Mouse (Mus musculus): ENCODE data around the gene Rbm20. TPM values are rescaled to one million over a fixed set of nuclear protein-coding genes. Genes with fewer than 3 reads are reported as not detected.
"Not testable (repeated sequence)": the region's sequence is repeated elsewhere in the genome, so short reads cannot be mapped to it uniquely, and the experiment has no call there.

Gene Rbm20
- polyA plus RNA-seq, 1 experiment from 2014 or later, result 1.1 TPM

DNA sequence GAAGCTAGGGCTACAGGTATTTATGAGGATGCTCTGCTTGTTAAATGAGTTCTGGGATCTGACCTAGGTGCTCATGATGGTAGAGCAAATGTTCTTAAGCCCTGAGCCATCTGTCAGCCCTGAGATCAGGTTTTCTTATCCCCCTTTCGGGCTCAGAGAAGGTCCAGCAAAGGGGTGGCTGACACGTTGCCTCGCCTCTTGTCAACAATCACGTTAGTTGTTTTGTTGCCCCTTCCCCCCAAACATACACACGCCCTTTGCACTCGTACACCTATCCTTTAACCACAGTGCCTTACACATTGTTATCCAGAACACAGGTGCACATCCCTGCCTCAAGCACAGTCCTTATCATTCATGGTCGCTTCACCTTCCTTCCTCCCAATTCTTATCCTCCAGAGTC lies 26.2 kb upstream of the Rbm20 start:
- no peaks in the 10 kb centered on the region for H3K27me3 ChIP-seq (replicated peaks; ENCODE audit: control insufficient read depth, insufficient read depth, low read length)
- H3K4me2 ChIP-seq (ENCODE audit: low read depth, low read length), result no peak overlapping the region
- no peaks in the 10 kb centered on the region for H3K9me3 ChIP-seq (ENCODE audit: control insufficient read depth, low read length)
- no peak overlapping the region for H3K27ac ChIP-seq (ENCODE audit: low read length)
- H3K4me1 ChIP-seq (ENCODE audit: control insufficient read depth, insufficient read depth, low read length), result 0 out of 2 replicates have a peak, but pooled peaks cover 6% of the 10 kb centered on the region
- ATAC-seq, result no peak
- 80% methylated on average over 7 of the region's 7 CpGs for WGBS
- peaks cover 4% of the 10 kb centered on the region; the same call in 1 of the 2 replicates for H3K36me3 ChIP-seq (ENCODE audit: control insufficient read depth, insufficient read depth, low read length)
- H3K4me3 ChIP-seq (ENCODE audit: low read length), result no peak overlapping the region
- H3K9ac ChIP-seq (ENCODE audit: low read depth, low read length), result no peak overlapping the region

- no peak overlapping the region for H3K4me2 ChIP-seq (ENCODE audit: low read depth, low read length)
- H3K4me1 ChIP-seq (ENCODE audit: control insufficient read depth, insufficient read depth, low read length), result 0 out of 2 replicates have a peak, but pooled peaks cover 6% of the 10 kb centered on the region
- no peaks in the 10 kb centered on the region for H3K9me3 ChIP-seq (ENCODE audit: control insufficient read depth, low read length)
- H3K36me3 ChIP-seq (ENCODE audit: control insufficient read depth, insufficient read depth, low read length), result no peaks in the 10 kb centered on the region
- H3K9ac ChIP-seq (ENCODE audit: low read depth, low read length), result no peak overlapping the region
- no peaks in the 10 kb centered on the region for H3K27me3 ChIP-seq (replicated peaks; ENCODE audit: control insufficient read depth, insufficient read depth, low read length)
- H3K4me3 ChIP-seq (ENCODE audit: low read length), result no peak overlapping the region
- WGBS, result 68% methylated on average over 9 of the region's 9 CpGs
- no peak overlapping the region for H3K27ac ChIP-seq (ENCODE audit: low read length)
- ATAC-seq, result no peak
These were observed 24.8 kb upstream of the Rbm20 start for GRCm38 (mm10) chr19:53652267-53652666.

DNA sequence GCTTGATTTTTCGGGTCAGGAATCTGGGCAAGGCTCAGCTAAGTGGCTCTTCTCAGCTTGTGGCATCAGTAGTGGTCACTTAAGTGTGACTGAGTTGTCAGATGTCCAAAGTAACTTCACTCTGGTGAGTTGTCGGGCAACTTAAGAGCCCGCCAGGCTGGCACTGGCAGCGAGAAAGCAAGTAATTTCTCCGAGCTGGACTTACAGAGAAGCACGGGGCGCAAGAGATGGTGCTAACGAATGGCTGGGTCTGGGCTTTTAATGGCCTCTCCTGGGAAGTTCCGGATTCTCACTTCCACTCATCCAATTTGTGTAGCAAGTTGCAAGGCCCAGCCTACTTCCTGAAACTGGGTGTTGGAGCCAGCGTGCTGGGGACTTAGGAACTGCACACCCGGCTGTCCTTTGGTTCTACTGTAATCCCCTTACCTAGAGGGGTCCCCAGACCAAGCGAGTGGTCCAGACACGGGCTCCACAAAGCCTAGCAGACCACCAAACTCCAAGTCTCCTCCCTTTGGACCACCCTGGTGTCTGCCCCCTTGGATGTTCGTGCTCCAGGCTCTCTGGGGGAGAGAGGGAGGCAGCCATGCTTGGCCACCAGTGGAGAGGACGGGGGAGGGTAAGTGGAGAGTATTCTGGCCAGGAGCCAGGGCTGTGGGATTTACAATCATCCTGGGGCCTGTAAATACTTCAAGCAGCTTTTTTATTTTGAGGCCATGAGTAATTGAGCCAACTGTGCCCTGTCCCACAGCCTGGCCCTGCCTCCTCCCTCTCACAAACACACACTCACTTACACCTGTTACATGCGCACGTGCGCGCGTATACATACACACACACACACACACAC lies 23.3 kb upstream of the Rbm20 start:
- Histone ChIP-seq H3K36me3 (ENCODE audit: control insufficient read depth, insufficient read depth, low read length) (no peaks in the 10 kb centered on the region), H3K9ac (ENCODE audit: low read depth, low read length) (no peak overlapping the region), H3K4me2 (ENCODE audit: low read depth, low read length) (no peak overlapping the region), H3K27me3 (replicated peaks; ENCODE audit: control insufficient read depth, insufficient read depth, low read length) (0 out of 2 replicates have a peak, but pooled peaks cover 2% of the 10 kb centered on the region), H3K9me3 (ENCODE audit: control insufficient read depth, low read length) (no peaks in the 10 kb centered on the region), H3K4me1 (ENCODE audit: control insufficient read depth, insufficient read depth, low read length) (0 out of 2 replicates have a peak, but pooled peaks cover 6% of the 10 kb centered on the region), H3K4me3 (ENCODE audit: low read length) (no peak overlapping the region), H3K27ac (ENCODE audit: low read length) (no peak overlapping the region)
- 65% methylated on average over 20 of the region's 20 CpGs for WGBS
- ATAC-seq, result peak; percentile 43

DNA sequence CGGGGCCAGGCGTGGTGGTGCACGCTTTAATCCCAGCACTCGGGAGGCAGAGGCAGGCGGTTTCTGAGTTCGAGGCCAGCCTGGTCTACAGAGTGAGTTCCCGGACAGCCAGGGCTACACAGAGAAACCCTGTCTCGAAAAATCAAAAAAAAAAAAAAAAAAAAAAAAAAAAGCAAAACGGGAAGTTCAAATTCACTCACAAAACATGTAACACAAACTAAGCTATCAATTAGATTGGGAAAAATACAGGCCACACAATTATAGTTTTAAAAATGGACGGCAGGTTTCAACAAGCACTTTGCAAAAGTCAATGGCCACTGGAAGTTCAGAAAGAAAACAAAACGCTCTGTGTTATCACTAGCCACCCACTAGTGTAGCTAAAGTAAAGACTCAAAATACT lies 20.7 kb upstream of the Rbm20 start:
- not testable (repeated sequence) for H3K4me2 ChIP-seq (ENCODE audit: low read depth, low read length); H3K4me1 ChIP-seq (ENCODE audit: control insufficient read depth, insufficient read depth, low read length); H3K9me3 ChIP-seq (ENCODE audit: control insufficient read depth, low read length); H3K27ac ChIP-seq (ENCODE audit: low read length); H3K9ac ChIP-seq (ENCODE audit: low read depth, low read length); H3K27me3 ChIP-seq (replicated peaks; ENCODE audit: control insufficient read depth, insufficient read depth, low read length); H3K36me3 ChIP-seq (ENCODE audit: control insufficient read depth, insufficient read depth, low read length); ATAC-seq; H3K4me3 ChIP-seq (ENCODE audit: low read length)
- WGBS, result 93% methylated on average over 11 of the region's 11 CpGs

- no peaks in the 10 kb centered on the region for H3K36me3 ChIP-seq (ENCODE audit: control insufficient read depth, insufficient read depth, low read length)
- no peak overlapping the region for H3K4me3 ChIP-seq (ENCODE audit: low read length)
- H3K27ac ChIP-seq (ENCODE audit: low read length), result no peak overlapping the region
- H3K9me3 ChIP-seq (ENCODE audit: control insufficient read depth, low read length), result no peaks in the 10 kb centered on the region
- H3K4me2 ChIP-seq (ENCODE audit: low read depth, low read length), result no peak overlapping the region
- H3K9ac ChIP-seq (ENCODE audit: low read depth, low read length), result no peak overlapping the region
- 0 out of 2 replicates have a peak, but pooled peaks cover 2% of the 10 kb centered on the region for H3K4me1 ChIP-seq (ENCODE audit: control insufficient read depth, insufficient read depth, low read length)
- no peak for ATAC-seq
- 63% methylated on average over 5 of the region's 5 CpGs for WGBS
- 0 out of 2 replicates have a peak, but pooled peaks cover 2% of the 10 kb centered on the region for H3K27me3 ChIP-seq (replicated peaks; ENCODE audit: control insufficient read depth, insufficient read depth, low read length)
These were observed 19.7 kb upstream of the Rbm20 start for GRCm38 (mm10) chr19:53657437-53657836.

GRCm38 (mm10) chr19:53660722-53661420 lies 16.2 kb upstream of the Rbm20 start:
- no peak overlapping the region for H3K4me3 ChIP-seq (ENCODE audit: low read length)
- H3K4me2 ChIP-seq (ENCODE audit: low read depth, low read length), result no peak overlapping the region
- no peaks in the 10 kb centered on the region for H3K9me3 ChIP-seq (ENCODE audit: control insufficient read depth, low read length)
- no peaks in the 10 kb centered on the region for H3K36me3 ChIP-seq (ENCODE audit: control insufficient read depth, insufficient read depth, low read length)
- H3K4me1 ChIP-seq (ENCODE audit: control insufficient read depth, insufficient read depth, low read length), result no peaks in the 10 kb centered on the region
- H3K9ac ChIP-seq (ENCODE audit: low read depth, low read length), result no peak overlapping the region
- 0 out of 2 replicates have a peak, but pooled peaks cover 2% of the 10 kb centered on the region for H3K27me3 ChIP-seq (replicated peaks; ENCODE audit: control insufficient read depth, insufficient read depth, low read length)
- ATAC-seq, result no peak
- WGBS, result 72% methylated on average over 9 of the region's 9 CpGs
- no peak overlapping the region for H3K27ac ChIP-seq (ENCODE audit: low read length)

DNA sequence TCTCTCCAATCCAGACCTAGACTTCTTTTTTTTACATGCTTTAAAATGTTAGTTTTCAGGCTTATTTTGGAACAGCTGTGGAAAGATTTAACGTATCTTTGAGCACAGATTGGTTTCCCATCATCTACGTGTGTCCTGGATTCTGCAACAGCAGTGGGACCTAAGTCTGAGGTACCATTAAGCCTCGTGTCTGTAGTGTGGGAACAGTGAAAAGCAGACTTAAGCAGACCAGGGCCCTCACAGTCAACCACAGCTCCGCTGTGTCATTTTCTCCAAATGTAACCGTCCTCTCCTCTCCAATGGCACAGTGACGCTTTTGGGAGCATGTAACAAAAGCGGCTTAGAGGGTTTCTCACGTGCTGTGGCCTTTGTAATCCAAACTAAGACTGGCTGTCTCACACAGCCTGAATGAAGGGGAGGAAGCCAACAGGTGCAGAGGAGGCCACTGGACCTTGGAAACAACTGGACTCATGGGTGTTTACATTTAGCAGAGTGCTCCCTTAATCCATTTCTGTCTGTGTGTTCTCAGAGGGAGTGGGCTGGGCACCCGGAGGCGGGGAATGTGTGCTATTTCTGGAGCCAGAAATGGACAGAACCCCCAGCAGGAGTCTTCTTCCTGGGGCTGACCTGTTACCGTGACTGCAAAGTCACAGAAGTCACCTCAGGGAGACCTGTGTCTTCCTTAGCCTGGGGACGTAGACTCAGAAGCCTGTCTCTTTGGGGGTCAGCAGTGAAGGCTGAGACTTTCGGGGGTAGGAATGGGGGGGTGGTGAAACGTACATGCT lies 15.0 kb upstream of the Rbm20 start:
- no peak overlapping the region for H3K9ac ChIP-seq (ENCODE audit: low read depth, low read length)
- WGBS, result 54% methylated on average over 14 of the region's 14 CpGs
- no peak for ATAC-seq

GRCm38 (mm10) chr19:53664831-53665230 lies 12.3 kb upstream of the Rbm20 start:
- Histone ChIP-seq H3K4me2 (ENCODE audit: low read depth, low read length) (no peak overlapping the region), H3K36me3 (ENCODE audit: control insufficient read depth, insufficient read depth, low read length) (no peaks in the 10 kb centered on the region), H3K4me1 (ENCODE audit: control insufficient read depth, insufficient read depth, low read length) (no peaks in the 10 kb centered on the region), H3K9ac (ENCODE audit: low read depth, low read length) (no peak overlapping the region), H3K4me3 (ENCODE audit: low read length) (no peak overlapping the region), H3K9me3 (ENCODE audit: control insufficient read depth, low read length) (no peaks in the 10 kb centered on the region), H3K27ac (ENCODE audit: low read length) (no peak overlapping the region), H3K27me3 (replicated peaks; ENCODE audit: control insufficient read depth, insufficient read depth, low read length) (no peaks in the 10 kb centered on the region)
- WGBS, result 91% methylated on average over 9 of the region's 9 CpGs
- ATAC-seq, result no peak

More for the DNA sequence above, 15.0 kb upstream of the Rbm20 start:
- Histone ChIP-seq H3K36me3 (ENCODE audit: control insufficient read depth, insufficient read depth, low read length) (no peaks in the 10 kb centered on the region), H3K4me1 (ENCODE audit: control insufficient read depth, insufficient read depth, low read length) (no peaks in the 10 kb centered on the region), H3K27ac (ENCODE audit: low read length) (no peak overlapping the region), H3K9me3 (ENCODE audit: control insufficient read depth, low read length) (no peaks in the 10 kb centered on the region), H3K4me3 (ENCODE audit: low read length) (no peak overlapping the region), H3K4me2 (ENCODE audit: low read depth, low read length) (no peak overlapping the region), H3K27me3 (replicated peaks; ENCODE audit: control insufficient read depth, insufficient read depth, low read length) (0 out of 2 replicates have a peak, but pooled peaks cover 2% of the 10 kb centered on the region)

DNA sequence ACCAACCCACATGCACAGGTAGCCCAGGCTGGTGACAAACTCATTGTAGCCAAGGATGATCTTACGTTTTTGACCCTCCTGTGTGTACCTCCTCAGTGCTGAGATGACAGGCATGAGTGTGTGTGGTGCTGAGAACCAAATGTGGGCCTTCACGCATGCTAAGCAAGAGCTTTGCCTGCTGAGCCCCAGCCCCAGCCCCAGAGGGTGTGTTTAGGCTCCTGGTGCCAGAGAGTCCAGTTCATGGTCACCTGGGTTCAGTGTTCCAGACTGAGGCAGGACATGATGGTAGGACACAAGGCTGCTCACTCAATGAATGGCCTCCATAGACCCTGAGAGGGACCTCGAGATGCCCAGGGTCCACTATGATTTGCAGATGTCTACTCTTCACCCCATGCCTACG lies 11.7 kb upstream of the Rbm20 start:
- Histone ChIP-seq H3K27ac (ENCODE audit: low read length) (no peak overlapping the region), H3K9ac (ENCODE audit: low read depth, low read length) (no peak overlapping the region), H3K27me3 (replicated peaks; ENCODE audit: control insufficient read depth, insufficient read depth, low read length) (no peaks in the 10 kb centered on the region), H3K4me2 (ENCODE audit: low read depth, low read length) (no peak overlapping the region), H3K4me3 (ENCODE audit: low read length) (no peak overlapping the region), H3K9me3 (ENCODE audit: control insufficient read depth, low read length) (no peaks in the 10 kb centered on the region), H3K36me3 (ENCODE audit: control insufficient read depth, insufficient read depth, low read length) (no peaks in the 10 kb centered on the region), H3K4me1 (ENCODE audit: control insufficient read depth, insufficient read depth, low read length) (no peaks in the 10 kb centered on the region)
- 89% methylated on average over 4 of the region's 4 CpGs for WGBS
- no peak for ATAC-seq
